Mouse (Mus musculus): ENCODE measurements at regions not wholly inside any gene's neighbourhood (a gene's known extent, or its start where the extent isn't known, plus 50 kb on each side); places are given as distances from the start of the nearest gene placed in this dataset.

DNA sequence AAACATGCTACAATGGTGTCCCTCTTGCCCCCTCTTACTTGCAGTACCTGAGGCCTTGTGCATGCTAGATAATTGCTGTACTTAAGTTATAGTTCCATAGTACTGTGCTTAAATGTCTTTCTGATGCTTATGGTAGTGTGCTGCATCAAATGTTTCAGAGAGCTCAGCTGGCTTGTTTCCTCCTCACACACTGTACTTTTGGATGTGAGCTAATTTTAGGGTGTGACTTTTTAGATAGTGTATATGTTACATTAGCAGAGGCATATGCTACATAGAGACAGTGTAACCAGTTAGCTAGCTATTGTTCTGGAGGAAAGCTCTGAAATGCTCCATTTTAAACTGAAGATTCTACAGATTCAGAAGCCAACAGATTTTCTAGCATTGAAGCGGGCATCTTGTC is 467.9 kb upstream of the Nr5a2 start:
- TF ChIP-seq JUND (IDR thresholded peaks at IDR 0.05; ENCODE audit: low read depth, low read length) (no peak), TCF12 (IDR thresholded peaks at IDR 0.05; ENCODE audit: low read depth, low read length) (no peak), HCFC1 (IDR thresholded peaks at IDR 0.05; ENCODE audit: low read depth, low read length) (no peak), MYC (IDR thresholded peaks at IDR 0.05; ENCODE audit: low read depth, low read length) (no peak)

DNA sequence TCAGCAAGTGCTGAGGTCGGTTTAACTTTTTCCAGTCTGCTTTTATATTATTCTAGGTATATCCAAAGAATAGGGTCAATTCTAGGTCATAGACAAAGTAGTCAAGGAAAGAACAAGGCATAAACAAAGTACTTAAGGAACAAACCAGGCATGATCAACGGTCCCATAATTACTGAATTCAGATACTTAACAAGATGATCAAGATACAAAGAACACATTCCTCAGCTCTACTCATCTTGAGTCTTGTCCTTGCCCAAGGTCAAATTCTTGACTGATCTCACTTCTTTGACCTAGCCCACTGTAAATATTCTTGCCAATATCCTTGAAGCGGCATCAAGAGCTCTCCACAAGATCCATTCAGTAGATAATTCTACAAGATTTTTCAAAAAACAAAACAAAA is 458.1 kb upstream of the Nr5a2 start:
- Histone ChIP-seq H3K9me3 (replicated peaks; ENCODE audit: insufficient read depth, low read length) (no peaks in the 10 kb centered on the region), H3K4me3 (ENCODE audit: control insufficient read depth in 1 of 2, insufficient read depth in 1 of 2, low read depth in 2 of 2, low read length in 2 of 2) (no peak overlapping the region), H3K27ac (ENCODE audit: control insufficient read depth, low read depth, low read length) (no peak overlapping the region), H3K27me3 (ENCODE audit: control insufficient read depth in 1 of 2, insufficient read depth in 2 of 2, low read length in 2 of 2) (no peaks in the 10 kb centered on the region), H3K9ac (ENCODE audit: control insufficient read depth, low read depth, low read length, poor library complexity, severe bottlenecking) (no peak overlapping the region), H3K79me2 (ENCODE audit: control insufficient read depth, insufficient read depth, low read length, poor library complexity) (no peaks in the 10 kb centered on the region), H3K4me1 (ENCODE audit: control insufficient read depth in 1 of 2, insufficient read depth in 2 of 2, low read length in 2 of 2) (no peaks in the 10 kb centered on the region), H3K36me3 (ENCODE audit: control insufficient read depth in 1 of 2, insufficient read depth in 2 of 2, low read length in 2 of 2) (no peaks in the 10 kb centered on the region)
- no peak for TF ChIP-seq BHLHE40 (IDR thresholded peaks at IDR 0.05; ENCODE audit: borderline replicate concordance, low read depth, low read length)
- TF ChIP-seq EP300 (IDR thresholded peaks at IDR 0.05; ENCODE audit: low read depth in 1 of 2, low read length in 2 of 2) = no peak
- no peak for TF ChIP-seq MAX (IDR thresholded peaks at IDR 0.05; ENCODE audit: low read length)
- no peak for TF ChIP-seq TCF12 (IDR thresholded peaks at IDR 0.05; ENCODE audit: low read depth, low read length)
- no peak for TF ChIP-seq ZKSCAN1 (IDR thresholded peaks at IDR 0.05; ENCODE audit: low read depth, low read length)
- TF ChIP-seq TBP (IDR thresholded peaks at IDR 0.05; ENCODE audit: low read depth, low read length) = no peak
- no peak for DNase-seq (ENCODE audit: low read depth, low spot score)

More for the DNA sequence above, 467.9 kb upstream of the Nr5a2 start:
- no peak overlapping the region for H3K27ac ChIP-seq (ENCODE audit: control insufficient read depth, low read depth, low read length)
- no peak for DNase-seq (ENCODE audit: low read depth, low spot score)
- no peaks in the 10 kb centered on the region for H3K27me3 ChIP-seq (ENCODE audit: control insufficient read depth in 1 of 2, insufficient read depth in 2 of 2, low read length in 2 of 2)
- no peak overlapping the region for H3K9ac ChIP-seq (ENCODE audit: control insufficient read depth, low read depth, low read length, poor library complexity, severe bottlenecking)
- no peaks in the 10 kb centered on the region for H3K9me3 ChIP-seq (replicated peaks; ENCODE audit: insufficient read depth, low read length)
- H3K4me3 ChIP-seq (ENCODE audit: control insufficient read depth in 1 of 2, insufficient read depth in 1 of 2, low read depth in 2 of 2, low read length in 2 of 2) = no peak overlapping the region
- H3K79me2 ChIP-seq (ENCODE audit: control insufficient read depth, insufficient read depth, low read length, poor library complexity) = no peaks in the 10 kb centered on the region
- no peaks in the 10 kb centered on the region for H3K4me1 ChIP-seq (ENCODE audit: control insufficient read depth in 1 of 2, insufficient read depth in 2 of 2, low read length in 2 of 2)
- H3K36me3 ChIP-seq (ENCODE audit: control insufficient read depth in 1 of 2, insufficient read depth in 2 of 2, low read length in 2 of 2) = no peaks in the 10 kb centered on the region

- H3K9ac ChIP-seq (ENCODE audit: control insufficient read depth, low read depth, low read length, poor library complexity, severe bottlenecking) = no peak overlapping the region
- H3K27ac ChIP-seq (ENCODE audit: control insufficient read depth, low read depth, low read length) = no peak overlapping the region
- H3K4me1 ChIP-seq (ENCODE audit: control insufficient read depth in 1 of 2, insufficient read depth in 2 of 2, low read length in 2 of 2) = no peaks in the 10 kb centered on the region
- no peaks in the 10 kb centered on the region for H3K9me3 ChIP-seq (replicated peaks; ENCODE audit: insufficient read depth, low read length)
- TF ChIP-seq JUND (IDR thresholded peaks at IDR 0.05; ENCODE audit: low read depth, low read length) (no peak), POLR2A (IDR thresholded peaks at IDR 0.05; ENCODE audit: control insufficient read depth in 1 of 2, insufficient read depth in 1 of 2, low read depth in 1 of 2, low read length in 2 of 2, poor library complexity in 1 of 2) (no peak), HCFC1 (IDR thresholded peaks at IDR 0.05; ENCODE audit: low read depth, low read length) (no peak), POLR2AphosphoS2 (IDR thresholded peaks at IDR 0.05; ENCODE audit: low read length) (no peak), MYC (IDR thresholded peaks at IDR 0.05; ENCODE audit: low read depth, low read length) (no peak), SMC3 (IDR thresholded peaks at IDR 0.05; ENCODE audit: low read depth, low read length) (no peak), TBP (IDR thresholded peaks at IDR 0.05; ENCODE audit: low read depth, low read length) (no peak), MAFK (IDR thresholded peaks at IDR 0.05; ENCODE audit: borderline replicate concordance, low read depth, low read length) (no peak), CTCF (IDR thresholded peaks at IDR 0.05 in 2 of 3, conservative IDR thresholded peaks at IDR 0.05 in 1 of 3; ENCODE audit: control insufficient read depth in 1 of 3, insufficient read depth in 1 of 3, low read depth in 2 of 3, low read length in 3 of 3, poor library complexity in 1 of 3, severe bottlenecking in 1 of 3) (no peak), MXI1 (IDR thresholded peaks at IDR 0.05; ENCODE audit: low read depth, low read length) (no peak), E2F4 (IDR thresholded peaks at IDR 0.05; ENCODE audit: borderline replicate concordance, low read depth, low read length) (no peak), POLR2AphosphoS5 (IDR thresholded peaks at IDR 0.05; ENCODE audit: borderline replicate concordance, low read depth, low read length) (no peak), GABPA (IDR thresholded peaks at IDR 0.05; ENCODE audit: low read depth, low read length) (no peak), ETS1 (IDR thresholded peaks at IDR 0.05; ENCODE audit: low read depth, low read length) (no peak), RAD21 (IDR thresholded peaks at IDR 0.05; ENCODE audit: low read depth, low read length) (no peak), UBTF (IDR thresholded peaks at IDR 0.05; ENCODE audit: borderline replicate concordance, insufficient read depth, low read depth, low read length) (no peak), CHD2 (IDR thresholded peaks at IDR 0.05; ENCODE audit: low read length) (no peak), ZKSCAN1 (IDR thresholded peaks at IDR 0.05; ENCODE audit: low read depth, low read length) (no peak), BHLHE40 (IDR thresholded peaks at IDR 0.05; ENCODE audit: borderline replicate concordance, low read depth, low read length) (no peak)
- H3K36me3 ChIP-seq (ENCODE audit: control insufficient read depth in 1 of 2, insufficient read depth in 2 of 2, low read length in 2 of 2) = no peaks in the 10 kb centered on the region
- H3K27me3 ChIP-seq (ENCODE audit: control insufficient read depth in 1 of 2, insufficient read depth in 2 of 2, low read length in 2 of 2) = no peaks in the 10 kb centered on the region
- no peak for DNase-seq (ENCODE audit: low read depth, low spot score)
- H3K4me3 ChIP-seq (ENCODE audit: control insufficient read depth in 1 of 2, insufficient read depth in 1 of 2, low read depth in 2 of 2, low read length in 2 of 2) = no peak overlapping the region
- no peaks in the 10 kb centered on the region for H3K79me2 ChIP-seq (ENCODE audit: control insufficient read depth, insufficient read depth, low read length, poor library complexity)
Measured at GRCm38 (mm10) chr1:137396736-137397135, 436.5 kb upstream of the Nr5a2 start.

All from MEL (cell line).